Mouse (Mus musculus): ENCODE measurements around the gene Hes5. TPM values are rescaled to one million over a fixed set of nuclear protein-coding genes. Genes with fewer than 3 reads are reported as not detected.

Hes5 gene
- polyA plus RNA-seq, 1 experiment from 2014 or later: 1.4 TPM

GRCm38 (mm10) chr4:154961911-154962310 is 1.2 kb downstream of the Hes5 start:
- Histone ChIP-seq H3K9me3 (ENCODE audit: control insufficient read depth, low read length) (no peaks in the 10 kb centered on the region), H3K27me3 (replicated peaks; ENCODE audit: control insufficient read depth, insufficient read depth, low read length) (peaks cover 62% of the 10 kb centered on the region), H3K27ac (ENCODE audit: low read length) (no peak overlapping the region), H3K4me2 (ENCODE audit: low read depth, low read length) (peak overlapping the region; percentile 86), H3K36me3 (ENCODE audit: control insufficient read depth, insufficient read depth, low read length) (no peaks in the 10 kb centered on the region), H3K4me3 (ENCODE audit: low read length) (peak overlapping the region; percentile 50), H3K4me1 (ENCODE audit: control insufficient read depth, insufficient read depth, low read length) (peaks cover 51% of the 10 kb centered on the region), H3K9ac (ENCODE audit: low read depth, low read length) (0 out of 2 replicates have a peak overlapping the region, but pooled peaks have one; percentile 50)
- no peak for ATAC-seq
- WGBS: 21% methylated on average over 13 of the region's 13 CpGs

DNA sequence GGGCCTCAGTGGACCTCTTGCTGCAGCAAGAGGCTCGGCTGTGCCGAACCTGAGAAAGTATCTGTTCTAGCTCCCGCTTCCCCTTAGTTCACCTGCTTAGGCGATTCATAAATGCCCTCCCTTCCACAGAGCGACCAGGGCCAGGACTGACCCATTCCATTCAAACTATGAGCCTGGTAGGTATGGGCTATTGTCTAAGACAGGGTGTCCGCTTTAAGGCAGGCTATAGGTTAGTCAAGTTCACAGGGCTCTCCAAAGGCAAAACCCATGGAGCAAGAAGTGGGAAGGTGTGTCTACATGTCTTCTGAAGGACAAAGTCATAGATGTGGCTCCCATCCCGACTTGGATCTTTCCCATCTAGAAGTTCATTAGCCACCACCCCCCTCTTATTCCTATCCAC is 2.0 kb downstream of the Hes5 start:
- Histone ChIP-seq H3K4me2 (ENCODE audit: low read depth, low read length) (no peak overlapping the region), H3K4me1 (ENCODE audit: control insufficient read depth, insufficient read depth, low read length) (peaks cover 48% of the 10 kb centered on the region), H3K27me3 (replicated peaks; ENCODE audit: control insufficient read depth, insufficient read depth, low read length) (peaks cover 56% of the 10 kb centered on the region), H3K4me3 (ENCODE audit: low read length) (no peak overlapping the region), H3K36me3 (ENCODE audit: control insufficient read depth, insufficient read depth, low read length) (no peaks in the 10 kb centered on the region), H3K9me3 (ENCODE audit: control insufficient read depth, low read length) (no peaks in the 10 kb centered on the region), H3K9ac (ENCODE audit: low read depth, low read length) (no peak overlapping the region), H3K27ac (ENCODE audit: low read length) (no peak overlapping the region)
- 80% methylated on average over 7 of the region's 7 CpGs for whole genome bisulfite sequencing
- ATAC-seq: no peak

DNA sequence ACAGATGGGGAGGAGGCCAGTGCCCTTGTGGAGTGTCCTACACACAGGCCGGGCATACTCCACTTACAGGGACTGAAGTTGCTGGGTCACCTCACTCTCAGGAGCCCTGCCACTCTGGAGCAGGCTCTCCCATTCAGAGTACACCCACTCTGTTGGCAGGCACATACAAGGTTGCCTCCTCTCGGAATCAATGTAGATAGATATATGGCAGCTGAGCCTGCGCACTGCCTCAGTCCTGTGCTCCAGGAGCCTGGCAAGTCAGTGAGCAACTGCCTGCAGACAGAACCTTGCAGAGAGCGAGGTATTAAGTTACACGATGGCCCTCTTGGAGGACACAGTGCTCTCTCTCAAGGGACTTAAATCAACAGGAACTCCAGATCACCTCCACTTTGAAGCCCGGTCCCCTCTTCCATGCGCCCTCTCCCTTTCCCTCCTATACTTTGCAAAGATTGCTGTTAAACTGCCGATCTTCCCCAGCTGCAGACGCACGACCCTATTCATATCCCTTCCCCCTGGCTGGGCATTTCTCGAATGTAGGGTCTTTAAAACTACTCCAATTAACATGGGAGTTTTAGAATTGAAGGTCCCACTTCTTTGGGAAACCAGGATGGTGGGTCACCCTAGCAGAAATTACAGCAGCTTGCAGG is 2.6 kb downstream of the Hes5 start:
- peaks cover 43% of the 10 kb centered on the region for H3K4me1 ChIP-seq (ENCODE audit: control insufficient read depth, insufficient read depth, low read length)
- H3K4me2 ChIP-seq (ENCODE audit: low read depth, low read length): peak overlapping the region; percentile 63
- H3K27me3 ChIP-seq (replicated peaks; ENCODE audit: control insufficient read depth, insufficient read depth, low read length): peaks cover 50% of the 10 kb centered on the region
- H3K27ac ChIP-seq (ENCODE audit: low read length): no peak overlapping the region
- H3K4me3 ChIP-seq (ENCODE audit: low read length): peak overlapping the region; percentile 75
- H3K36me3 ChIP-seq (ENCODE audit: control insufficient read depth, insufficient read depth, low read length): no peaks in the 10 kb centered on the region
- WGBS: 29% methylated on average over 11 of the region's 11 CpGs
- peak overlapping the region; percentile 86 for H3K9ac ChIP-seq (ENCODE audit: low read depth, low read length)
- no peaks in the 10 kb centered on the region for H3K9me3 ChIP-seq (ENCODE audit: control insufficient read depth, low read length)
- ATAC-seq: no peak

DNA sequence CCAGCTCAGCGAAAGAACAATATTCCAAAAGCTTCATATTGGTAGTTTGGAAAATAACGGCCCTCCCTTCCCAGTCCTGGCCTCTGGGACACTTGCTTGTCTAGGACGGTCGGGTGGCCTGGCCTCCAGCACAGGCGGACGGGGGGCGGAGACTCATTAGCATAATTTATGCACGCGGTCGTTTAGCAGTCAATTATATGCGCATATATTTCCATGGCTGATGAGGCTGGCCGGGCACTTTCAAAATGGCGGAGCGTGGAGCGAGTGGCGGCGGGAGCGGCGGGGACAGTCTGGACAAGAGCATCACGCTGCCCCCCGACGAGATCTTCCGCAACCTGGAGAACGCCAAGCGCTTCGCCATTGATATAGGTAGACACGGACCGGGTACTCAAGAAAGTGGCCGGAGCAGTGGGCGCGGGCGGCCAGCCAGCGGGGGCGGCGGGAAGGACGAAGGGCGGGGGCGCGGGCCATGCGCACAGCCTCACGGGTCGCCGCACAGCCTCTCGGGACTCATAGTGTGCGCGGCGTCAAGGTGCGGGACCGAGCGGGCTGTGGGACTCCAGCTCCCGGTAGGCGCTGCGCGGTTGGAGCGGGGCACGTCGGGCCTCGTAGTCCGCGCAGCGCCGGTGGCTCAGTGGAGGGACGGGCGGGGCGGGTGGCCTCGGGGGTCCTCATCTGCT is 3.3 kb downstream of the Hes5 start, which contains the start of gene Pank4:
Gene Pank4 (plus strand): TSS at position 223 of the 680 bp plus-strand sequence.
- Histone ChIP-seq H3K9ac (ENCODE audit: low read depth, low read length) (peak within 1 kb of the TSS; percentile 86), H3K27me3 (replicated peaks; ENCODE audit: control insufficient read depth, insufficient read depth, low read length) (peaks cover 43% of the 10 kb centered on the region), H3K27ac (ENCODE audit: low read length) (peak within 1 kb of the TSS; percentile 86), H3K4me3 (ENCODE audit: low read length) (peak within 1 kb of the TSS; percentile 75), H3K9me3 (ENCODE audit: control insufficient read depth, low read length) (no peaks in the 10 kb centered on the region), H3K4me1 (ENCODE audit: control insufficient read depth, insufficient read depth, low read length) (peaks cover 40% of the 10 kb centered on the region), H3K36me3 (ENCODE audit: control insufficient read depth, insufficient read depth, low read length) (peaks cover under 1% of the 10 kb centered on the region), H3K4me2 (ENCODE audit: low read depth, low read length) (peak within 1 kb of the TSS; percentile 63)
- peak; percentile 98 for ATAC-seq
- WGBS: under 1% methylated on average over 65 of the region's 66 CpGs

DNA sequence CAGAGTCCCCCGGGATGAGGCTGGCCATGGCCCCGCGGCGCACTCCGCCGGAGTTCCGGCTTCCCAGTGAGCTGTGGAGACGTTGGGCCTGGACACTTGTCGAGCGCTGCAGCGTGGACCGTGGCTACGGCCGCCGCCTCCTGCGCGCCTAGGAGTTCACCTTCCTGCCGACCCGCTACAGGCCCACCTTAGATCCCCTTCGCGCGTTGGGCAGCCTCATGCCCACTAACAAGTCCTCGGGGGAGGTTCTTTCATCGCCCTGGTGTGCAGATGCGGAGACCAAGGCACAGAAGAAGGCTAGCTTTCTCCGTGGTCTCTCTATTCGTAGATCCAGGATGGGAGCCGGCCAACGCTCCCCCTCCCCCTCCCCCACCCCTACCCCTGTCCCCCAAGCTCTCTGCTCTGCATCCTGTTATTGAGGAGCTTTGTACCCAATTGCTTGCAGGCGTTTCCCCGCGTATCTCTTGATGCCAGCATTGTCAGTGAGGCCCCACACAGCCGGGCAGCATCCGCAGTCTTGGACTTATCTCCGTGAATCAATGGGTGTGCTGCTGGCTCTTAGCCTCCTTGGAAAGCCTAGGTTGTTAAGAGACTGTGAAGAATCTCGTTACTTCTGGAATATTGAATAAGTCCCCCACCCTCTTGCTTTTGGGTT is 4.0 kb downstream of the Hes5 start:
- H3K4me3 ChIP-seq (ENCODE audit: low read length): peak overlapping the region; percentile 75
- peak overlapping the region; percentile 86 for H3K9ac ChIP-seq (ENCODE audit: low read depth, low read length)
- peak overlapping the region; percentile 50 for H3K4me2 ChIP-seq (ENCODE audit: low read depth, low read length)
- peaks cover 7% of the 10 kb centered on the region for H3K36me3 ChIP-seq (ENCODE audit: control insufficient read depth, insufficient read depth, low read length)
- peaks cover 40% of the 10 kb centered on the region for H3K4me1 ChIP-seq (ENCODE audit: control insufficient read depth, insufficient read depth, low read length)
- no peaks in the 10 kb centered on the region for H3K9me3 ChIP-seq (ENCODE audit: control insufficient read depth, low read length)
- peaks cover 36% of the 10 kb centered on the region for H3K27me3 ChIP-seq (replicated peaks; ENCODE audit: control insufficient read depth, insufficient read depth, low read length)
- H3K27ac ChIP-seq (ENCODE audit: low read length): peak overlapping the region; percentile 86
- ATAC-seq: no peak; the same call in 1 of the 2 replicates
- WGBS: under 1% methylated on average over 34 of the region's 36 CpGs

- peaks cover 17% of the 10 kb centered on the region for H3K36me3 ChIP-seq (ENCODE audit: control insufficient read depth, insufficient read depth, low read length)
- no peak overlapping the region for H3K27ac ChIP-seq (ENCODE audit: low read length)
- H3K9me3 ChIP-seq (ENCODE audit: control insufficient read depth, low read length): no peaks in the 10 kb centered on the region
- H3K4me1 ChIP-seq (ENCODE audit: control insufficient read depth, insufficient read depth, low read length): peaks cover 34% of the 10 kb centered on the region
- 67% methylated on average over 3 of the region's 3 CpGs for WGBS
- H3K4me2 ChIP-seq (ENCODE audit: low read depth, low read length): no peak overlapping the region
- H3K27me3 ChIP-seq (replicated peaks; ENCODE audit: control insufficient read depth, insufficient read depth, low read length): peaks cover 25% of the 10 kb centered on the region
- H3K4me3 ChIP-seq (ENCODE audit: low read length): no peak overlapping the region
- H3K9ac ChIP-seq (ENCODE audit: low read depth, low read length): no peak overlapping the region
- ATAC-seq: no peak
Observed at GRCm38 (mm10) chr4:154965856-154966255, 5.1 kb downstream of the Hes5 start.

DNA sequence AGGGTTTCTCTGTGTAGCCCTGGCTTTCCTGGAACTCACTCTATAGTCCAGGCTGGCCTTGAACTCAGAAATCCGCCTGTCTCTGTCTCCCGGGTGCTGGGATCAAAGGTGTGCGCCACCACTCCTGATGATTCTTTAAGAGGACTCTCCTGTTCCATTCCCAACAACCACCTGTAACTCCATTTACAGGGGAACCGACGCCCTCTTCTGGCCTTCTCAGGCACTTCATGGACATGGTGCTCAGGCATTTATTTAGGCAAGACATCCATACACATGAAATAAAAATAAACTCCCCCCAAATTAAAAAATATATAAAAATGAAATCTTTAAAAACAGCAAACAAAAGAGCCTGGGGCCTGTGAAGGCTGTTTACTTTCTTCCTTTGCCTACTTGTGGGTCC is 6.5 kb downstream of the Hes5 start:
- H3K9me3 ChIP-seq (ENCODE audit: control insufficient read depth, low read length): no peaks in the 10 kb centered on the region
- 69% methylated on average over 5 of the region's 5 CpGs for WGBS
- peaks cover 12% of the 10 kb centered on the region for H3K27me3 ChIP-seq (replicated peaks; ENCODE audit: control insufficient read depth, insufficient read depth, low read length)
- ATAC-seq: no peak
- H3K4me1 ChIP-seq (ENCODE audit: control insufficient read depth, insufficient read depth, low read length): peaks cover 22% of the 10 kb centered on the region
- H3K27ac ChIP-seq (ENCODE audit: low read length): no peak overlapping the region
- H3K36me3 ChIP-seq (ENCODE audit: control insufficient read depth, insufficient read depth, low read length): peaks cover 29% of the 10 kb centered on the region
- H3K4me3 ChIP-seq (ENCODE audit: low read length): no peak overlapping the region
- no peak overlapping the region for H3K9ac ChIP-seq (ENCODE audit: low read depth, low read length)
- H3K4me2 ChIP-seq (ENCODE audit: low read depth, low read length): no peak overlapping the region

DNA sequence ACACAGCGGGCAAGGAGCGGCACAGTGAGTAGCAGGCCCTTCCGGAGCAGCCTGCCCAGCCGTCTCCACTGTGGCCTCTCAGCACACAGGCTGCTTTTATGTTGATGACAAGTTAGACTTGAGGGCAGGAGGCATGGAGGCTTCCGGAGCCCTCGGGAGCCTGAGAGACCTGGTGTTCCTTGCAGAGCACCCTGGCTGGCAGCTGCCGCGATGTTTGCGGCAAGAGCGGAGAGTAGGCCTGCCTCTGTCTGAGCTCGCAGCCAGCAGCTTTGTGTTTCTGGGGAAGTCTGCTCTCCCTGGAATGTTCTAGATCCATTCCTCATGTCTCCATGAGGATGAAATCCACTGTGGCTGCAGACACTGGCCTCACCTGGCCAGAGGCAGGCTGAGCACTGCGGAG is 11.8 kb downstream of the Hes5 start:
- Histone ChIP-seq H3K9me3 (ENCODE audit: control insufficient read depth, low read length) (no peaks in the 10 kb centered on the region), H3K9ac (ENCODE audit: low read depth, low read length) (no peak overlapping the region), H3K4me1 (ENCODE audit: control insufficient read depth, insufficient read depth, low read length) (no peaks in the 10 kb centered on the region), H3K4me3 (ENCODE audit: low read length) (no peak overlapping the region), H3K4me2 (ENCODE audit: low read depth, low read length) (no peak overlapping the region), H3K27ac (ENCODE audit: low read length) (no peak overlapping the region), H3K27me3 (replicated peaks; ENCODE audit: control insufficient read depth, insufficient read depth, low read length) (no peaks in the 10 kb centered on the region), H3K36me3 (ENCODE audit: control insufficient read depth, insufficient read depth, low read length) (peaks cover 55% of the 10 kb centered on the region)
- 96% methylated on average over 12 of the region's 12 CpGs for WGBS
- no peak for ATAC-seq

GRCm38 (mm10) chr4:154974163-154974611 is 13.5 kb downstream of the Hes5 start:
- H3K9ac ChIP-seq (ENCODE audit: low read depth, low read length): no peak overlapping the region
- no peaks in the 10 kb centered on the region for H3K4me1 ChIP-seq (ENCODE audit: control insufficient read depth, insufficient read depth, low read length)
- H3K4me3 ChIP-seq (ENCODE audit: low read length): no peak overlapping the region
- H3K27ac ChIP-seq (ENCODE audit: low read length): no peak overlapping the region
- H3K36me3 ChIP-seq (ENCODE audit: control insufficient read depth, insufficient read depth, low read length): peaks cover 53% of the 10 kb centered on the region
- no peaks in the 10 kb centered on the region for H3K27me3 ChIP-seq (replicated peaks; ENCODE audit: control insufficient read depth, insufficient read depth, low read length)
- 88% methylated on average over 11 of the region's 11 CpGs for WGBS
- no peaks in the 10 kb centered on the region for H3K9me3 ChIP-seq (ENCODE audit: control insufficient read depth, low read length)
- no peak for ATAC-seq
- no peak overlapping the region for H3K4me2 ChIP-seq (ENCODE audit: low read depth, low read length)
